ENCODE assay signal across 9 mouse cellular contexts in the genomic region with DNA sequence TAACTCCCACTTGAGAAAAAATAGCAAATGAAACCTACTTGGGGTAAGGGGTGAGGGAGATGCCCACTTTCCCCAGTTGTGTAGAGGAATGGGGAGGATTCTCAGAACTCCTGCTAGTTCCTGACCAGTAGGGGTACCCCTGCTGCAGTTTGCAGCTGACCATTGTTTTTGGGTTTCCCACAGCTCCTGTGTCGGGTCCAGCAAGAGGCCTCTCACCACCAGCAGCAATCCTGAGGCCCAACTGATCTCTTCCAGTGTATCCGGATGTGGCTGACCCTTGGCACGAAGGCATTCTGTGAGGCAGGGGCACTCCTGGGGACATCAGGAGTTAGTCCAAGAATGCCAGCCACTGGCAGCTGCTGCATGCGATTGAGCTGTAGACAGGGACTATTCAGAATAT. TPM values are rescaled to one million over a fixed set of nuclear protein-coding genes. Genes with fewer than 3 reads are reported as not detected.
A peak's percentile ranks its signal among the peaks of the same experiment; 100 is the strongest.
DNase-seq lines count a peak whose midpoint lies in the region; ATAC-seq and TF ChIP-seq lines count a peak whose summit lies in the region.
"Had no signal": no experiment of that assay in that cellular context is flagged by ENCODE, and none has a peak within 500 bp of the region (broad histone marks: within the 10 kb centered on the region; RNA-seq: fewer than 3 reads in every experiment).

No protein-coding gene starts in this region.

- 0 out of 2 replicates have a peak, but pooled peaks have one; percentile 15 for TF ChIP-seq CTCF in kidney, postnatal 0 days (IDR thresholded peaks at IDR 0.05; ENCODE audit: low read depth)

- no peaks in the 10 kb centered on the region for H3K4me1 ChIP-seq in kidney, postnatal 0 days (replicated peaks; ENCODE audit: insufficient read depth, low read length)
- no peaks in the 10 kb centered on the region; the same call in 1 of the 2 replicates for H3K4me1 ChIP-seq in hindbrain, embryonic 11.5 days (replicated peaks; ENCODE audit: control insufficient read depth, insufficient read depth, low read length)
- H3K4me1 ChIP-seq in midbrain, embryonic 16.5 days (ENCODE audit: control insufficient read depth, insufficient read depth, low read length) = peaks cover 12% of the 10 kb centered on the region

- no peak for ATAC-seq in kidney, postnatal 0 days (replicated peaks; ENCODE audit: low FRiP score, low read depth)
- no peak for ATAC-seq in hindbrain, embryonic 11.5 days (ENCODE audit: low FRiP score)
- ATAC-seq in midbrain, embryonic 16.5 days = no peak

- WGBS in kidney, postnatal 0 days = 50% methylated on average over 4 of the region's 4 CpGs
- 42% methylated on average over 4 of the region's 4 CpGs for WGBS in hindbrain, embryonic 11.5 days
- WGBS in midbrain, embryonic 16.5 days = 14% methylated on average over 4 of the region's 4 CpGs

- no peaks in the 10 kb centered on the region for H3K27me3 ChIP-seq in kidney, postnatal 0 days (ENCODE audit: insufficient read depth, low read length)
- H3K27me3 ChIP-seq in hindbrain, embryonic 11.5 days (ENCODE audit: control insufficient read depth, insufficient read depth, low read length) = no peaks in the 10 kb centered on the region
- no peaks in the 10 kb centered on the region for H3K27me3 ChIP-seq in midbrain, embryonic 16.5 days (ENCODE audit: control insufficient read depth, insufficient read depth, low read depth, low read length)

- no peaks in the 10 kb centered on the region for H3K9me3 ChIP-seq in kidney, postnatal 0 days (replicated peaks; ENCODE audit: low read length)
- no peaks in the 10 kb centered on the region for H3K9me3 ChIP-seq in hindbrain, embryonic 11.5 days (ENCODE audit: control insufficient read depth, low read length)
- no peaks in the 10 kb centered on the region for H3K9me3 ChIP-seq in midbrain, embryonic 16.5 days (replicated peaks; ENCODE audit: control insufficient read depth, low read length, poor library complexity, severe bottlenecking)

- no peak overlapping the region for H3K27ac ChIP-seq in kidney, postnatal 0 days
- H3K27ac ChIP-seq in hindbrain, embryonic 11.5 days (ENCODE audit: low read depth, low read length) = 0 out of 2 replicates have a peak overlapping the region, but pooled peaks have one; percentile 11
- H3K27ac ChIP-seq in midbrain, embryonic 16.5 days (ENCODE audit: low read length) = peak overlapping the region; percentile 86

- no peak overlapping the region for H3K9ac ChIP-seq in kidney, postnatal 0 days (ENCODE audit: low read depth, low read length)
- H3K9ac ChIP-seq in hindbrain, embryonic 11.5 days (ENCODE audit: low read depth, low read length) = peak overlapping the region; percentile 23; the same call in 1 of the 2 replicates
- peak overlapping the region; percentile 60 for H3K9ac ChIP-seq in midbrain, embryonic 16.5 days (ENCODE audit: low read depth, low read length)

- no peak for DNase-seq in kidney, postnatal 0 days (ENCODE audit: low spot score)
- DNase-seq in kidney, adult 18-20 months = no peak
- peak; percentile 63 for DNase-seq in cerebellum, adult 9-11 months
- DNase-seq in hindbrain, embryonic 11.5 days (ENCODE audit: low spot score) = peak; percentile 32
- no peak for DNase-seq in c-Kit-positive CD71-positive TER-119-positive erythroid progenitor cells, embryonic 14.5 days (ENCODE audit: low spot score)
- DNase-seq in right cerebral cortex, adult 18-20 months = no peak
- no peak for DNase-seq in heart, adult 9 months (ENCODE audit: low spot score in 2 of 2)
- DNase-seq: kidney, adult 11 months had no signal

- no peak overlapping the region for H3K4me2 ChIP-seq in kidney, postnatal 0 days (ENCODE audit: low read length)
- H3K4me2 ChIP-seq in hindbrain, embryonic 11.5 days (replicated peaks; ENCODE audit: low read depth, low read length) = peak overlapping the region; percentile 31
- H3K4me2 ChIP-seq in midbrain, embryonic 16.5 days (ENCODE audit: low read length) = peak overlapping the region; percentile 67

- H3K36me3 ChIP-seq in kidney, postnatal 0 days (ENCODE audit: insufficient read depth, low read length) = peaks cover 5% of the 10 kb centered on the region; the same call in 1 of the 2 replicates
- no peaks in the 10 kb centered on the region for H3K36me3 ChIP-seq in hindbrain, embryonic 11.5 days (ENCODE audit: control insufficient read depth, insufficient read depth, low read length)
- H3K36me3 ChIP-seq in midbrain, embryonic 16.5 days (ENCODE audit: control insufficient read depth, insufficient read depth, low read length) = peaks cover 3% of the 10 kb centered on the region

- no peak overlapping the region for H3K4me3 ChIP-seq in kidney, postnatal 0 days (replicated peaks; ENCODE audit: low read depth, low read length)
- H3K4me3 ChIP-seq in hindbrain, embryonic 11.5 days (ENCODE audit: low read depth, low read length) = peak overlapping the region; percentile 53; the same call in 1 of the 2 replicates
- peak overlapping the region; percentile 49 for H3K4me3 ChIP-seq in midbrain, embryonic 16.5 days (ENCODE audit: low read depth, low read length)

RNA-seq across cellular contexts. Expression of a gene that starts 1.4 kb away (rescaled TPM):
- 5.1 and 5.6 TPM in 2 replicates for polyA plus RNA-seq in kidney, postnatal 0 days (2015; fragmentation: Nextera tagmentation; extraction: Ambion mirVana)
- 15.1 TPM in 2 replicates for polyA plus RNA-seq in hindbrain, embryonic 11.5 days (2014; fragmentation: Nextera tagmentation; extraction: Ambion mirVana)
- 36.7 and 43.8 TPM in 2 replicates for polyA plus RNA-seq in midbrain, embryonic 16.5 days (2015; fragmentation: Nextera tagmentation; extraction: Ambion mirVana)

RNA-seq across cellular contexts. Expression of a gene that starts 42.0 kb away (rescaled TPM):
- 0.61 and 0.95 TPM in 2 replicates for polyA plus RNA-seq in kidney, postnatal 0 days (2015; fragmentation: Nextera tagmentation; extraction: Ambion mirVana)
- polyA plus RNA-seq in hindbrain, embryonic 11.5 days (2014; fragmentation: Nextera tagmentation; extraction: Ambion mirVana) = 0.53 and 1.0 TPM in 2 replicates
- 0.56 and 0.78 TPM in 2 replicates for polyA plus RNA-seq in midbrain, embryonic 16.5 days (2015; fragmentation: Nextera tagmentation; extraction: Ambion mirVana)

RNA-seq across cellular contexts. Expression of a gene that starts 43.2 kb away (rescaled TPM):
- polyA plus RNA-seq in kidney, postnatal 0 days (2015; fragmentation: Nextera tagmentation; extraction: Ambion mirVana) = 87.7 and 96.4 TPM in 2 replicates
- 45.8 and 61.1 TPM in 2 replicates for polyA plus RNA-seq in hindbrain, embryonic 11.5 days (2014; fragmentation: Nextera tagmentation; extraction: Ambion mirVana)
- 194 and 202 TPM in 2 replicates for polyA plus RNA-seq in midbrain, embryonic 16.5 days (2015; fragmentation: Nextera tagmentation; extraction: Ambion mirVana)

RNA-seq across cellular contexts. Expression of a gene that starts 59.8 kb away (rescaled TPM):
- 716 and 863 TPM in 2 replicates for polyA plus RNA-seq in kidney, postnatal 0 days (2015; fragmentation: Nextera tagmentation; extraction: Ambion mirVana)
- 437 and 458 TPM in 2 replicates for polyA plus RNA-seq in hindbrain, embryonic 11.5 days (2014; fragmentation: Nextera tagmentation; extraction: Ambion mirVana)
- polyA plus RNA-seq in midbrain, embryonic 16.5 days (2015; fragmentation: Nextera tagmentation; extraction: Ambion mirVana) = 267 and 286 TPM in 2 replicates

Comparison
In these comparisons a context has a peak if more than half of its experiments do, and no peak if none do; other contexts are left out.
1. DNase-seq: peak in cerebellum, adult 9-11 months (single experiment) and hindbrain, embryonic 11.5 days (single experiment); none in kidney, postnatal 0 days (single experiment), kidney, adult 18-20 months (single experiment), c-Kit-positive CD71-positive TER-119-positive erythroid progenitor cells, embryonic 14.5 days (single experiment), right cerebral cortex, adult 18-20 months (single experiment) and heart, adult 9 months (0 of 2).